Mouse (Mus musculus) lung, postnatal 4 days (tissue): ENCODE measurements around the gene Bpi.

Experiments
- DNase-seq, 2 experiments: peaks; one replicate each; pipeline ENCODE4 v3.0.0; 2021

Bpi gene

DNA sequence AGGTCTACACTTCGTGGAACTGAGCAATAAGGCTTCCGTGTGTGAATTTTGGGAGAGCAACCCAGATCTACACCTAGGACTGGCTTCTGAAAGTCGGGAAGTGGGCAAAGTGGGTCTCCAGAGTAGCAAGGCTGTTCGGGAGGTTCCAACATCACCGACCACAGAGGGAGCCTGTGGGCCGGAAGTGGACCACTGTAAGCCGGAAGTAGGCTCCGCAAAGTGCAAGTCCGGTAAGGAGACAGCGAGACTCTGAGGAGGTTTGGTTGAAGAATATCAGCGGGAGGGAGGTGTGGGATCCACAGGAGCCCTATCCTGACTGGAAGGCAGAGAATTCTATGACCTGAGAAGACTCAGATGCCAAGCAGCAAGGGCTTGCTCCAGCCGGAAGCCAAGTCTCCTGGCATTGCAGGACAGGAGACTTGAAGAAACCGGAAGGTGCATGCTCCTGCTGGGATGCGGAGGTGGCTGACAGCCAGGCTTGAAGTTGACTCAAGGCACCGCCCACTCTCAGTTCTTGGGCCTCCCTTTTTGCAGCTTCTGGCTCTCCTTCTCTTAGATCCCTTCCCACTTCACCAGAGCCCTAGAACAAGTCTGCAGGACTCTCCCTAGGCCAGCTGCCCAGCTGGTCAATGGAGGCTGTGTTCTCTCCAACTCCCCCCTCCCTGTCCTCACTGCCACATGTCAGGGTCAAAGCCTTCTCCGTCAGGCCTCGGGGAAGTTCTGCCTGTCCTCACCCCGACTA, 14.6 kb upstream of the Bpi start:
- DNase-seq = peak; percentile 51 to 75

DNA sequence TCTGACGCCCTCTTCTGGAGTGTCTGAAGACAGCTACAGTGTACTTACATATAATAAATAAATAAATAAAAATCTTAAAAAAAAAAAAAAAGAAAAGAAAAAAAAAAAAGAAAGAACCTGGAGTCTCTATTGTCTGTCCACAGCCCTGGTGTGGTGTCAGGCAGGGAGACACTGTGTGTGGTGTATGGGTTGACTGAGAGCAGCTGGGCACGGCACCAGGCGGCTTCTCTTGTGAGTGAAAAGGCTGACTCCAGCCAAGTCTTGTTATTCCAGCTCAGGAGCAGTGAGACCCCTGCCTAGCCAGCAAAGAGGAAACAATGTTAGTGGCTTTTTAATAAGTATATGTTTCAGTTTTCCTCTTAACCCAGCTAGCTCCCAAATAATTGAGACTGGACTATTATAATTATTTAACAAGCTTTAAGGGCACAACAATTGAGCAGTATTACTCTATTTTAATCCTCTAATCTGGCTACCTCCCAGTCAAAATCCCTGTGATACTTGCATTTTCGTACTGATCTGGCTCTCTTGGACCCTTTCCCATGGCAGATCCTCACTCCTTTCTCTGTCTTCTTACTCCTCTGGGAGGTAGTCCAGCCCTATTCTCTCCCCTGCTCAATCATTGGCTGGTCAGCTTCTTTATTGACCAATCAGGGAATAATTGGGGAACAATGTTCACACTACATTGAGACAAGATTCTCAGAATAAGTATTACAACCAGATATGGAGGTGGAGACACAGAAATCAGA, 12.6 kb upstream of the Bpi start:
- DNase-seq = no peak

DNA sequence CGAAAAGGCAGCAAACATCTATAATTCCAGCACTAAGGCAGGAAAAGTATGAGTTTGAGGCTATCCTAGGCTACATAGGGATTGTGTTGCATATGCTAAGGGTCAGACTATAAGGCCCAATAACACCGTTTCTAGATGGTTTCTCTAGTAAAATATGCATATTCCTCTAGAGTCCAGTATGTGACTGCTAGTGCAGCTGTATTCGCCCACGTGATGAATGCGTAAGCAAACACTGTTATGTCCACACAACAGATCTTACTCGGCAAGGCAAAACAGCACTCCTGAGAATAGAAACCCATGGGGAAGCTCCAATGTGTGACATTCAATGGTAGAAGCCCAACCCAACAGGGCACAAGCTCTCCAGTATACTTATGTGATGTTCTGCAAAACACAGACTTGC, 10.0 kb upstream of the Bpi start:
- no peak for DNase-seq

DNA sequence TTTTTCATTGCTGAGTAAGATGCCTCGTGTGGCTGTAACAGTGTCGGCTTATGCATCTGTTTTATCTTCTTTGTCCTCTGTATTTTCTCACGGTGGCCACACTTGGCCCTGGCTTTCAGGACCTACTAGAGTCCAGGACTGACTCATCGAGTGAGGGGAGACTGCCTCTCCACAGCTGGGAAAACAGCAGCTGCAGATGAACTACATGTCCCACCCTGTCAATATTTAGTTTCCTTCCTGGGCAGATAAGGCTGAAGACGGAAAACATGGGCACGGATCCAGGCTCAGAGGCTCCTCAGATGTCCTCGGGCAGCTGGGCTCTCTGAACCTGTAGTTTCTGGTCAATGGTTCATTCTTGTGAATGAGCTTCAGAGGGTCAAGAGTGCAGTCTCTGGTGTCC, 9.6 kb upstream of the Bpi start:
- peak; percentile 64 to 66 for DNase-seq

DNA sequence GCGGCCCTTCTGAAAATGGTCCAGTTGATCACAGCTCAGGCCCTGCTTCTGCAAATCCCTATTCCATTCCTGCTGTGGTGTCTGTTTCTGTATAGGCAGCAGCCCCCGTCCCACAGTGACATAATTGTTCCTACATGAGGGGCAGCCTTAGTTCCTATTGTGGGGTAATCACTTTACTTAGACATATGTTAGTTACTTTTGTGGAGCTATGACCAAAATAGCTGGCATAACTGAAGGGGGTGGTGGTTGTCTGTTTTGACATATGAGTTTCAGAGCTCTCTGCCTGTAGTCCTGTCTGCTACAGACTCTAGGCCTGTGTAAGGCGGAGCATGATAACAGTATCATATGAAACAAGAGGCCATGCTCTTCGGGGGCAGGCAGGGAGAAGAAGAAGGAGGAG, 7.3 kb upstream of the Bpi start:
- DNase-seq = no peak

DNA sequence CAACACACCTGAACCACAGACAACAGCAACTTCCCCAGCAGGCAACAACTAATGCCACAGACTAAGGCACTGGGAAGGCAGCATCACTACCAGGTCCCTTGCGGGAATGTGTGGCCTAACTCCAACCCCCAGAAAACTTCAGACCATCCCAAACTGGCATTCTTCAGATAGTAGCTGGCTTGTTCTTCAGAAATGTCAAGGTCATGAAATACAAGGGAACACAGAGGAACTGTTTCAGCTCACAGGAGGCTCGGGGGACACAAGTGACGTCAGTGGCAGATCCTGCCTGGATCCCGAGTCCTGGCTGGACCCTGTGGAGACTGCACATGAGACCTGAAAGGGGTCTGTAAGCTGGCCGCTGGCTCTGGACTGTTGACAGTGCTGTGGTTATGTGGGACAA, 4.1 kb upstream of the Bpi start:
- DNase-seq = no peak

DNA sequence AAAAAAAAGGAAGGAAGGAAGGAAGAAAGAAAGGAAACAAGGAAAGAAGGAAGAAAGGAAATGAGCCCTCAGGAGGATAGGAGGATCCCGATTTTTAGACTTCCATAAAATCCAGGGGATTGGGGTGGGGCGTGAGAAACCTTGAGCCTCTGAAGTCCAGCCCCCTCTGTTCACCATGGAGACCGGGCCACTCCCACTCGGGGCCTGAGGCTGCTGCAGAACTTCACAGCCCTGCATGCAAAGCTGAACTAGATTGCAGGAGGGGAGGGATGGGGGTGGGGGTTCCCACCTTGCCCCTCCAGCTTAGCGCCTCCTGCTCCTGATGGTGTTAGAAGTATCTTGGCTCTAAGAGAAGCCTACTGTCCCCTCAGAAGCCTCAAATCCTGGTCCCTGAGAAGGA, 1.0 kb upstream of the Bpi start:
- no peak for DNase-seq

DNA sequence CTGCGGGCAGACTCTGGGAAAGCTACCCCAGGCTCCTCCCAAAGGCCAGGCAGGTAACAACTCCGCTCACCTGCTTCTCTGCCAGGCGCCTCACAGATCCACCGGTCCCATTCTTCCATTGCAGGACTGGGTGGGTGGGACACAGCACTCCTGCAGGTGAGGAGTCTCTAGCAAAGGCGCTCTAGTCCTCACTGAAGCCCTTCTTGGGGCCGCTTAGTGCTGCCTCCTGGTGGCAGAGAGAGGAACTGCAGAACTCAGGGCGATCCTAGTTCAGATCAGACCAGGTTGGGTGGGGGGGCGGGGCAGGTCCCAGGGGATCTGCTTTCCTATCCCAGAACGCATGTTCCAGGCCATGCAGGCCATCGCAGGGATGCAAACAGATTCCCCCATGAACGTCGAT, 887 bp downstream of the Bpi start:
- peak; percentile 73 to 80 for DNase-seq

DNA sequence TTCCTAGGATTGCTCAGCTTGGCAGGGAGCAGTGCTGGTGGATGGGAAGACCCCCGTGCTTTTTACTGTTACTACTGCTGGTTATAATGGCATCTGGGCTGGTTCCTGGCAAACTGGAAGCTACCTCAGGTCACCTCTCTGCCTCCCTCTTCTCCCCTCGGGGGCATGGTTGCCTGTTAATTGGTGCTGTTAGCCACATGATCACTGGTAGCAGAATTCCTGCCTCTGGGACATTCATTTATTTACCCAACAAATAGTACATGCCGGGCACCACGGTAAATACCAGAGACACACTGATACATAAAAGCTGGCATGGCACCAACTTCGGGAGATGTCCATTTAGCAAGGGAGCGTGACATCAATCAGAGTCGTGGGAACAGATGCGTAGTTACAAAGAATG, 1.6 kb downstream of the Bpi start:
- DNase-seq = no peak

DNA sequence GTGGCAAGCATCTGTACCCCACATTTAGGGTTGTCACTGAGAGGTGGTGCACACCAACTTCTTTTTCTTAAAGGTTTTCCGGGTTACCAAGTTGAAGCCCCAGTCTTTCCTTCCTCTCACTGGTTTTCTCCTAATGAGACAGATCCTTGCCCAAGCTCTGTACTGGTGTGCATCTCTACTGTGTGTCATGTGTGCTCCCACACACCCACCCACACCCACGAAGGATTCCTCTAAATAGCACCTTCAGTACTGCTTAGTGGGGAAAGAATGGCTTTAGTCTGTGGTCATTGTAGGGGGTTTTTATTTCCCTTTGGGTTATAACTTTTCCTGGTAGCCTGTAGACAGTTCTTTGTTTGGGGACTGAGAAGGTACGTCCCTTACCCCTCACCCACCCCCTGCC, 7.0 kb downstream of the Bpi start:
- DNase-seq = no peak

DNA sequence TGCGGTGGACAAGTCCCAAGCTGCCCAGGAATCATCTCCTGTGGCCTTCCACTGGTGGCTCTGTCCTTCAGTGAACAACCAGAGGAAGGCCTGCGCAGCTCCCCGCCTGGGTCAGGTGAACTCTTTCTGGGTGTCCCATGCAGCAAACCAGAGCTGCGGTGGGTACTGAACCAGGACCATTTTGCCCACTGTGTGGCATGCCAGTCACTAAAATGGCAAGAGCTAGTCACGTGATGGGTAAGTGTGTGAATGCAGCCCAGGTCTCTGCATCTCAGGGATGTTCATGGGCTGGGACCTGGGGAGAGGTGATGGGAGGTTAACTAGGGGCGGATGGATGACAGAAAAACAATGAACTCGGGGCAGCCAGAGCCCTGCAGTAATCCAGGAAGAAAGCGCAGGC, 12.1 kb downstream of the Bpi start:
- no peak for DNase-seq

DNA sequence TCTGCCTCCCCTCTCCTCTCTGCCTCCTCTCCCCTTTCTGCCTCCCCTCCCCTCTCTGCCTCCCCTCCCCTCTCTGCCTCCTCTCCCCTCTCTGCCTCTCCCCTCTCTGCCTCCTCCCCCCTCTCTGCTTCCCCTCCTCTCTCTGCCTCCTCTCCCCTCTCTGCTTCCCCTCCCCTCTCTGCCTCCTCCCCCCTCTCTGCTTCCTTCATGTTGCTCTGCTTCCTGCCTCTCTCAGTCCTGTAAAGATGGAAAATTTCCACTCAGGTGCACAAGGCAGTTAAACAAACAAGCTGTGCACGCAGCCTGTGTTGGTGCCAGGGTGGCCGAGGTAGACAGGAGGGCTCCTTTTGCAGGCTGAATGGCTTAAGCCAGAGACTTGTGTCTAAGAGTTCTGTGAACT, 15.8 kb downstream of the Bpi start:
- no peak for DNase-seq

DNA sequence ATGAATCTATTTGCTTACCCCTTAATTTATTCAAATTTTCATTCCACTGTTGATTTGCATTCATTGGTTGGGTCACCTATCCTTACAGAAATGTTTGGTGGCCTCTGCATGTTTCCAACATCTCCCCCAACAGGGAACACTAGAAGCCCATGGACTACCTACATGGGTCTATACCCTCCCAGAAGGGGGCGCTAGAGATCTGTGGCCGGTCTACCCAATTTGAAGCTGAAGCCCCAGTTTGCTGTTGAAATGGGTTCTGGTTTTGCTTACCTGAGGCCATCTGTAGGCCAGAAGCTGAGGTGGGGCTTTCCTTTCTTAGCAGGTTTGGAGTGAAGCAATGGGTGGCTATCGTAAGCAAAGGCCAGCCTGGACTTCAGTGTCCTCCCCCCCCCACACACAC, 17.5 kb downstream of the Bpi start:
- no peak for DNase-seq

DNA sequence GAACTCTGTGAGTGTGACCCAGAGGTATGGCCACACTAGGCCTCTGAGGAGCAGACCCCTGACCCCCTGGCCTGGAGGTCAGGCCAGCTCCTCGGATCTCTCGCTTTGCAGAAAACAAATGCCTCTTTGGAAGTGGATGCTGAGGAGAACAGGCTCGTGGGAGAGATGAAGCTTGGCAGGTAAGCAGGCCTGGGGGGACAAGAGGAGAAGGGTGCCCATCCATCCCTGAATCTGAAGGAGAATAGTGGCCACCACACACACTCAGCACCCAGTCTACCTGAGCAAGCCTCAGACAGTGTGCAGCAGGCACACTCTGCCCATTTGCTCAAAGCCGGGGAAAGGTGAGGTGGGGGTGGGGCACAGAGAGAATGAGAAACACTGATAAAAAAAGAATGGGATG, 17.9 kb downstream of the Bpi start:
- DNase-seq = no peak

DNA sequence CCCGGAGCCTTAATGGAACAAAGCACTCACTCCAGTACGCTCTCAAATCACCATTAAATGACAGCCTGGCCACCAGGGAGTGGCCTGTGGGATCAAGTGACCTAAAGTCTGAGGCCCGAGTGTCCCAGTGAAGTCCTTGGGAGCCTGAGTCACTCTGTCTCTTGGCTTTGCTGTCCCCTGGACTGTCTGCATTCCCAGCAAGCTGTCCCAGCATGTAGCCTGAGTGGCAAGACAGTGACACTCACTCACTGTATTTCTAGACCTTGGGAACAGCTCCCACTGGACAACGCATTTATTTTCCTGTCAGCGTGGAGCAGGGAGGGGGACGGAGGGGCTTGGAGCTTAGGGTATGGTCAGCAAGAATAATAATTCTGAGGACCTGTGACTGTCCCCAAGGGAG, 18.6 kb downstream of the Bpi start:
- DNase-seq = no peak

DNA sequence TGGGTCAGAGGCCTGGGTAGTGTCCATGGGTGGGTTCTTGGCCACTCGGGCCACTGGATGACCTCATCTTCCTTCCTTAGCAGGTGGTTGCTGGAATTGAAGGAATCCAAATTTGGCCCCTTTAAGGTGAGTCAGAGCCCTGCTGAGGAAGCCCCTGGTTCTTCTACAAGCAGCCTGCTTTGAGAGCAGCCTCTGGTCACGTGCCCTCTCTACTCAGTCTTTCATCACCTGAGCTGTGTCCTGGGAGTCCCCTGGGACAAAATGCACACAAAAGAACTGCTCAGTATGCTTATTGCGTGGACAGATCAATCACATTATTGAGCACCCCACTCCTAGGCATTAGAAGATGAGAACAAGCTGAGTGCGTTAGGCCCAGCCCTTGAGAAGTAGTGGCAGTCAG, 19.0 kb downstream of the Bpi start:
- no peak for DNase-seq

DNA sequence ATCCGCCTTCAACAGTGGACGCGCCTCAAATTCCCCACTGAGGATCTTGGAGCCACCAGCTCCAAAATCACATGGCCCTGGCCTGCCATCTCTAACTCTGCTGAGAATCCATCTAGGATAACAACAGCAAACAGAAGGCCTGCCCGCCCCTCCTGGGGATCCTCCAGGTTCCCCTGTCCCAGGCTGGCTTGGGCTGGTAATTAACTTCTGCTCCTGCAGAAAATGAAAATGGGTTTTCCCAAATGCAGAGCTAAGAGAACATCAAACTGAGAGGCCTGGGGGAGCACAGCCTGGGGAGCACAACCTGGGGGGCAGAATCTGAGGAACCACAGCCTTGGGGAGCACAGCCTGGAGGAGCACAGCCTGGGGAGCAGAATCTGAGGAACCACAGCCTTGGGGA, 21.8 kb downstream of the Bpi start:
- no peak for DNase-seq

DNA sequence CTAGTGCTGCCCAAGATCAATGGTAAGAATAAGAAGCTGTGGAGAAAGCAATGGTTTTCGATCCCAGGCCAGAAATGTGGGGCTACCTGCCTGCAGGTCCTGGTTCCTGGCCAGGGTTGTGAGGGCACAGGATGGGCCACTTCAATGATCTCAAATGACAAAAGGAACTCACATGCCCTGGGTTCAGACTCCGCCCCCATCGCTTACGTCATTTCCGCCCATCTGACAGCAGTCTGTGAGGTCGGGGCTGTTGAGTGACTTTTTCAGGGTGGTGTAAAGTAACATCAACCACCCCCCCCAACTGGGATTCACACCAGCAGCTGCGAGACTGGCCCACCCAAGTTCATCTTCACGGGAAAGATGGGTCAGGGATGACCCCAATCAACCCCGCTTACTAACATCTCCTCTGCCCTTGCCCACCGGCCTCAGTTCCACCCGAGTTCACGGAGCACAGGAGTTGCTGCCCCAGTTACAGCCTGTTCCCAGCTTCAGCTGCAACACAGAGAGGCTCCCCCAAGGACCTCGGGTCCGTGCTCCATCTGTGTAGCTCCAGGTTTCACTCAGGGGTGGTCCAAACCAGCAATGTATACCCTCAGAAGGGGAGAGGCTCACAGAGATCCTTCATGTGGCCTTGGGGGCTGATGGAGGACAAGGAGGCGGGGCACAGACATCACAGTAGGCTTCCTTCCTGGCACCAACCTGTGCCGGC, 23.8 kb downstream of the Bpi start:
- DNase-seq = no peak

DNA sequence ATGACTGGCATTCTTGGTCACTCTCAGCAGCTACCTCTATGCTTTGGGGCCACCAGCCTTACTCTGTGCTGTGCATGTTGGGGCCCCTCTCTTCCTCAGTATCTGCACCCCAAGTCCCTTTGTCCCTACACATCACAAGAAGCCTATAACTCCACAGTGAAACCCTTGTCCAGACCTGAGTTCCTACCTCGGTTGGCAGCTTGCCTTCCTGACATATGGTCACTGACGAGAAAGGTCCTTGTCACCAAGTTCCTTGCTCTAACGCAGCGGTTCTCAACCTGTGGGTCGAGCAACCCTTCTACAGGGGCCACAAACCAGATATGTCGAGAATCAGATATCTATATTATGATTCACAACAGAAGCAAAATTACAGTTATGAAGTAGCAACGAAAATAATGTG, 25.2 kb downstream of the Bpi start:
- DNase-seq = no peak

DNA sequence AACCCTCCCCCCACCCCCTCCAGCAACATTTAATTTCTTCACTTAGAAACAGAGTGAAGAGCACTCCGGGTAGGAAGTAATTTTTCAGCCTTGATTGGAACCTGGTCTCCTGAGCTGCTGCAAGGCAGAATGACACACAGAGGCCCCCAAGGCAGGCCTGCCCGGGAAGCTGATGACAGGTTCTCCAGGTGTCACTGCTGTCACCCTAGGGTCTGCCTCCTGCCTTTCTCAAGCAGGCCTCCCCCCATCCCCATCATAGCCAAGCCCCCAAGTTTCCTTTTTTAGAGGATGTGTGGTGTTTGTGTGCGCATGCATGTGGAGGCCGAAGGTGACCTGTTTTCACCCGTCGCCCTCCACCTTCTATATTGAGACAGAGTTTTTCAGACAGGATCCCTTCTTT, 25.9 kb downstream of the Bpi start:
- no peak for DNase-seq

DNA sequence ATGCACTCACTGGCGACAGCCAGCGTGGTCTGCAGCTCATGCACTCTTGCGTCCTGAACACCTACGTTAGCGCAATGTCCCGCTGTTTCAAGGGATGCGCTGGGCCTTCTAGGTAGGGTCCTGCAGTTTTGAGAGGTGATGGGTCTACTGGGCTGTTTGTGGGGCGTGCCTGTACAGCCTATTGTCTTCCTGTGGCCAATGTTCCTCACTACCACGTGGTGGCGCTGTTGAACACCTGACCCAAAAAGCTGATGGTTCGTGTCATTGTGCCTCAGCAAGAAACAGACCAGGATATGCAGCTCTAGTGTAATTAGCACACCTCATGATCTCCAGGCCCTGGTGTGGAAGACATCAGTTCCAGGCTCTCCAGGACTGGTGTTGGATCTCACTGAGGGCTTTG, 26.7 kb downstream of the Bpi start:
- DNase-seq = peak; percentile 67 to 74

DNA sequence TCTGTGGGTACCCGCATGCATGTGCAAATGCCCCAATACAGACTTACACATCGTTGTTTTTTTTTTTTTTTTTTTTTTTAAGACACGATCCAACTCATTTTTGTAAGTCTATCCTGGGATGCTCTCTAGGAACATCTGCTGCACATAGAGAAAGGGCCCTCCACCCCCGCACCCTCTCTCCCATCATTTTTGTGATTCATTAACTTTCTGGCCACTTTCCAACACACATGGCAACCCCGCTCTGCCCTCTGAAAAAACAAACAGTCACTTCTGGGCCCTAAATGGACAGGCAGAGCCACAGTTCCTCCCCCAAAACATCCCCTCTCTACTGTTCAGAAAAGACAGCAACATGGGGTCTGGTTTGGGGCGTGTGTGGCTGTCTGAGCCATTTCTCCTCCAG, 27.8 kb downstream of the Bpi start:
- DNase-seq = no peak

DNA sequence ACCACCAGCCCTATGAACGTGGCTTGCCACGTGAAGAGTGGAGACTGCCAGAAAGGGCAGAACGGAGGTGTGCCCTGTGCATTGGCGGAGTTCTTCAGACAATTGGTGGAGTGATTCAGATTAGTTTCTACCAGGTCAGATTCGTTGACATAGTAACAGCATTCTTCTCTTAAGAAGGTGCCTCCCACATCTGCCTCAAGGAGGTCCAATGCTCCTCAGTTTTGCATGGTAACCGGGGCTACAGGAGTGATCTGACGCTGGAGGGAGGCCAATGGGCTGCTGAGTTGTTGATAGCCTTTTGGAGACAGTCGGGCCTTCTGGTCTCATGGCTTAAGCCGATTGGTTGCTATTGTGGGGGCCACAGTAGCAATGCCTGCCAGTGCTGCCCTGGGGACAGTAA, 37.8 kb downstream of the Bpi start:
- DNase-seq = peak in 1 of 2 experiments; percentile 44

DNA sequence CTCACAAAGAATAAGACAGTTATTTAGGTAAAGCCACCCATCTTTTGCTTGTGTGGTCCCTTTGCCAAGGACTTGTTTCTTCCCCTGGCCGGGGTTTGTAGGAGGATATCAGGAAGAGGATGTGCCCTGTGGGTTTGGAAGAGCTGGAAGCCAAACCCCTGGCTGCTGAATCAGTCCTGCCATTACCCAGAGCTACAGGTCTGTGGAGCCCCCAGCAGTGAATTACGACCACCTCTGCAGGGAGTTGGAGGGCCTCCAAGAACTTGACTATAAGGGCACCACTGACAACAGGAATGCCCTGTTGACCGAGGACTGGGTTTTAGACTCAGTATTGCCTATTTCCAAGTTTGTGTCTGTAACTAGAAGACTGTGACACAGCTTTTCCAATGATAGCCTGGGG, 41.3 kb downstream of the Bpi start:
- no peak for DNase-seq
